Mouse (Mus musculus) c-Kit-positive CD71-positive TER-119-negative erythroid progenitor cells, embryonic 14.5 days (primary cell): ENCODE results near the gene Med19.
A peak's percentile ranks its signal among the peaks of the same experiment; 100 is the strongest.
"Not testable (repeated sequence)": the region's sequence is repeated elsewhere in the genome, so short reads cannot be mapped to it uniquely, and the experiment has no call there.

Experiments used
- DNase-seq: peaks from one replicate; pipeline ENCODE4 v3.0.0-alpha.2; 2013; ENCODE audit warnings: low read depth

Gene Med19

GRCm38 (mm10) chr2:84669828-84670568 lies 8.2 kb upstream of the Med19 start:
- DNase-seq, result no peak

DNA sequence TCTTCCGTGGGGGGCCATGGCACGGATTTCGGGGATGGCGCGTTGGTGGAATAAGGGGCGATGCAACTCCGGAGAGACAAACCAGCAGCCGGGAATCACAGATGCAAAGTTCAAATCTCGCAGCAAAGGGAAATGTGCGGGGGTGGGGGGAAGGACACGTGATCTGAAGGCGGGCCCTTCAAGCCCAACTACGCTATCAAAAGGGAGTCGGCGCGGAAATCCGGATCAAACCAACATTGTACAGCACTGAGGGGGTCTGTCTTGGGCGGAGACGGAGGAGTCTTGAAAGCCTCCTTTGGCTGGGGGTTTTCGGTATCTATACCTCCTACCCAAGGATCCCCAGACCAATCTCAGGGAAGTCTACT lies 7.7 kb upstream of the Med19 start, which contains the start of gene Selenoh:
Gene Selenoh (minus strand): TSS at position 202 of the 365 bp plus-strand sequence.
- peak; percentile 89 for DNase-seq

GRCm38 (mm10) chr2:84671535-84671934 lies 6.7 kb upstream of the Med19 start:
- DNase-seq, result not testable (repeated sequence)

DNA sequence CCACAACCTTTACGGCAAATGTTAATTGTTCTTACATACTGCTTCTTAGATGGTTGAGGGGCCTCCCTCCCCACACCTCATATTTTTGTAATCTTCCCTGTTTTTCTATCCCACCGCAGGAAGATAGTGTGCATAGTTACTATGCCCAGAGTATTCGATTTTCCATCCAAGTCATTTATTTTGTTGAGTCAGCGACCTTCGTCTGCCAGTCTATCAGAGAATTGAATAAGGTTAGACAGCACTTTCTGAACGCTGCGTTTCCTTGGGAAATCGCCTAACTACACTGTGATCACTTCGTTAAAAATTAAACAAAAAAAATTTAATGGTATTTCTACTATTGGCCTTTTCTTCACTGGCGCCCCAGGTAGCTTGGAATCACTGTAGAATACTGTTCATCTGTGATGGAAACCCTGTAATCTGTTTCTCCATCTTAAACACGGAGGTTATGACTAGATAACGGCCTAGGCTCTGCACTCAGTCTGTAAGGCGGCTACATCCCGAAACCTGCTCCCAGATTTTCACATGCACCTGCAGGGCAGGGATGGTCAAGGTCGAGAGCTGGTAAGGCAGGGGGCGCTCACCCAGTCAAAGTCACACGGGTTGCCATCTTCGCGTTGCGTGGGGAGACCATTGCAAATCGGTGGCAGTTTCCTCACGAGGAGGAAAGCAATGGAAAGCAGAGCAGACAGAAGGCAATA lies 783 bp upstream of the Med19 start:
- DNase-seq, result no peak

- no peak for DNase-seq
Observed at GRCm38 (mm10) chr2:84679016-84679415, 814 bp downstream of the Med19 start, which contains the start of gene Tmx2. TSS of gene Tmx2 (minus strand) at chr2:84679140.

DNA sequence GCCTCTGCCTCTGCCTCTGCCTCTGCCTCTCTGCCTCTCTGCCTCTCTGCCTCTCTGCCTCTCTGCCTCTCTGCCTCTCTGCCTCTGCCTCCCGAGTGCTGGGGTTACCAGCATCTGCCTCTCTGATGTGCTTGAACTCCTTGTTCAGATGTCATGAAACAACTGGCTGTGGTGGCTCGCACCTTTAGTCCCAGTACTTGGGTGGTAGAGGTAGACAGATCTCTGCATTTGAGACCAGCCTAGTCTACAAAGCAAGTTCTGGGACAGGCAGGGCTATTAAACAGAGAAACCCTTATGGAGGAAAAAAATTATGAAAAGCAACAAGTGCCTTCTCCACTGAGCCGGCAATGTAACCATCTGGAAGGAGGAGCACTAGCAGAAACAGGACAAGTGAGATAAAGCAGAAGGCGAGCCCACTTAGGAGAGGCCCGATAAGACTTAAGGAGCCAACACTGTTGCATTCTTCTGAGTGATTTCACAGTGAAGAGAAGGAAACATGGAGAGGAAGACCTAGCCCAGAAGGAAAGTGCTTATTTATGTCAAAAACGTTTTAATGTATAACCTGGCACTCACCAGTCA lies 4.5 kb downstream of the Med19 start:
- DNase-seq, result no peak

DNA sequence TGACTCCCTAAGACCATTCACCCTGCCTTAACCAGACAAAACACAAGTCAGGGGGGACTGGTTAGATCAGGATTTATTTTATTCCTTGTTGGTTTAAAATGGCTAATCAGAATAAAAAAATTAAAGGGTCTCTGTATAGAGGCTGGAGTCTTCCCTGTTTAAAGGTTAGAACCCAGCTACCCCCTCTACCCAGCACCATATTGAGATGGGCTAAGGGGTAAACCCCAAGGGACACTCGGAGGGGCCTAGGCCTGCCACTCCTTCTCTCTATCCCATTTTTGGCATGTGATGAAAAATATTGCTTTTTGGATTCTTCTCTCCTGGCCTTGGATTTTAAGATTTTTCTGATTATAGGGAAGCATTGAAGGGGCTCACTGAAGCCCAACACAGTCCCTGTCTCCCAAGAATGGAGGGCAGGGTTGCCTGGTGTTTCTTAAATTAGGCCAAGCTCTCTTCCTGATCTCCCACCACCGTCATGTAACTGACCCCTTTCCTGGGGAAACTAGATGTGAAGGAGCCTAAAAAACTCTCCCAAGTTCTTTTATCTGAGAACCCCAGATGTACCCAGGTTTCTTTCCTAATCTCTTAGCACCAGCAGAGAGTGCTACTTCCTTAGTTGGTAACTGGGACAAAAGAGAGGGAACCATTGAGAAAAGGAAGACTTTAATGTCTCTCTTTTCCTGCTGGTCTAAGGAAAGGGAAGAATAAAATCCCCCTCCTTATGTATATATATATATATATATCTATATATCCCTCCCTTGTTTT lies 10.1 kb downstream of the Med19 start:
- no peak for DNase-seq

GRCm38 (mm10) chr2:84690050-84690449 lies 11.8 kb downstream of the Med19 start:
- DNase-seq, result no peak

DNA sequence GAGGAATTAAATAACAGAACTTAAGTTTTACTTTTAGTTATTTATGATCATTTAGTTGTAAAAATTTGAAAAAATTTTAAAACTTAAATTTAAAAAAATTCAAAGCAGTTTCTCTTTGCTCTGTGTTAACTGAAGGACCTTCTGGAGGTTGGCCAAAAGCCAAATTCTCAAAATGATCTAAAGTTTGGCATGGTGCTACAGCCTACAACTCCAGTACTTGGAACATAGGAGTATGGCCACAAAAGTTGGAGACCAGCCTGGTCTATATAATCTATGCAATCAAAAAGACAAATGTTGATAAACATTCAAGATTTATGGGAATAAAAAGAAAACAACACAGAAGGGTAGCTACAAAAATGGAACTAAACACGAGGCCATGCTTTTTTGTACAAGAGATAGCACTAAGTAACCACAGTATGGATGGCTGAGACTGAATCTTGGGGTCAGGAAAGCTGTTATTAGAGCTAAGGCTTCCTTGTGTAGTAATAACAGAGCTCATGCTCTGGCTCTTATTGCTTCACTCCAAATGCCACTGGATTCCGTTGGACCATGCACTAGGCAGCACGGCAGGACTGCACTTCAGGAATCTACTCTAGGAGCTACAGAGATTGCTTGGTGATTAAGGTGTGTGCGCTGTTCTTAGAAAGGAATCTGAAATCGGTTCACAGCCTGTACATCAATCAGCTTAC lies 16.9 kb downstream of the Med19 start:
- DNase-seq, result no peak

- no peak for DNase-seq
Observed at GRCm38 (mm10) chr2:84703497-84703896, 25.3 kb downstream of the Med19 start.

- no peak for DNase-seq
Observed at GRCm38 (mm10) chr2:84704329-84704728, 26.1 kb downstream of the Med19 start.

GRCm38 (mm10) chr2:84705295-84705694 lies 27.1 kb downstream of the Med19 start:
- no peak for DNase-seq

GRCm38 (mm10) chr2:84707523-84707922 lies 29.3 kb downstream of the Med19 start:
- DNase-seq, result no peak

DNA sequence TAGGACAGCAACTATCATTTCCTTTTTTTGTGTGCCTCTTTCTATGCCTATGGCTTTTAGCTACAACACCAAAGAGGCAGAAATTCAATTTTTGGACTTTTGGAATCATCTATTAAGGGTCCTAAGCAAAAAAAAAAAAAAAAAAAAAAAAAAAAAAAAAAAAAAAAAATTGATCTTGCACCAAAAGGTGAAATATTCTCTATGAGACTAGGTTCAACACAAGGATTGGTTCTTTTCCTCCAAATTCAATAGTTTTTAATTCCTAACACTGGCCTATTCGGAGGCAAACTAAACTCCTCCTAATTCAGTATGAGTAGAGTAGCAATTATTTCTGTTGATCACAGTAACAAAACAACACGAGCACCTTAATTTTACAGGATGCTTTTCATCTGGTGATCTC lies 33.7 kb downstream of the Med19 start:
- no peak for DNase-seq

DNA sequence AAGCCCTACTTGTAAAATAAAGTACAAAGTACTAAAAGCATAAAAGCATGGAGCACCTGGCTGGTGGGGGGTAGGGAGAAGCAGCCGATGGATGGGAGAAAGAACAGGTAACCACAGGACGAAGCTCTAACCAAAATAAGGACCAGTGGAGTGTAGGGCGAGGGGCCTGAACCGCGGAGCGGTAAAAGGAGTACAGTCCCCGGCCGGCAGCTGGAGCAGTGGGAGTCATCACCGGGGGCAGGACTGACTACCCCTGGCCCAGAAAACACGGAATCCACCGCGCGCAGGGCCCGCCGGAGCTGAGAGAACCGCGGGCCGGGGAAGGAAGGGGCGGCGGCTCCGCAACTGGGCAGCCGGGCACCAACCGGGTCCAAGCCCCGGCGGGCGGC lies 36.2 kb downstream of the Med19 start:
- DNase-seq, result no peak

DNA sequence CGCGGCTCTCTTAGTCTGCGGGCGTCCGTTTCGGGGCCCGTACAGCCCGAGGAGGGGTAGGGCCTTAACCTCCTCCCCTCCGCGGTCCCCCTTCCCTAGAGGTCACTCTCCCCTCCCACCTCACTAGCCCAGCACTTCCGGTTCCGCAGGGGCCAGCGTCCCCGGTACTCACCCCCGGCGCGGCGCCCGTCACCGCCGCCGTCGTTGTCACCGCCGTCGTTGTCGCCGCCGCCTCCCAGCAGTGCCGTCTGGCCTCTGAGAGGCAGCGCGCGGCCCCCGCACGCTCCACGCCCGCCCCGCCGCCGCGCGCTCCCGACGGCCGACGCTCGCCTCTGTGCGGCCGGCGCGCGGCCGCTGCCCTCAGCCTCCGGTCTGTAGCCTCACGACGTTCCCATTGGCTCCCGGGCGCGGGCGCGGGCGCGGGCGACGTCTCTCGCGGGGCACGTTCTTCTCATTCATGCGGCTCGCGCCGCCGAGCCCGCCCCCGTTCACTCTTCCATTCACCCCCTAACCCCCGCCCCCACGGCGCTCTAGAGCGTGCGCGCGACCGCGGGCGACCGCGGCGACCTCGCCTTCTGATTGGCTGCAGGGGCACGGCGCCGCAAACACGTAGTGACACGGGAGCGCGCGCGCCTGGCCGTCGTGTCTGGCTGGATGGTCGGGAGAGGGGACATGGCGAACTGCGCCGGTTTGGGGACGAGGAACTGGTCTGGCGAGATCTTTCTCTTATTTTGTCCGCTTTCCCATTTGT lies 36.8 kb downstream of the Med19 start, which contains the start of gene Zdhhc5:
Gene Zdhhc5 (minus strand): TSS at position 370 of the 751 bp plus-strand sequence.
- peak; percentile 96 for DNase-seq

- DNase-seq, result peak; percentile 90
Observed at GRCm38 (mm10) chr2:84715562-84716361, 37.6 kb downstream of the Med19 start.

- no peak for DNase-seq
Observed at GRCm38 (mm10) chr2:84716423-84717355, 38.5 kb downstream of the Med19 start.

- DNase-seq, result no peak
Observed at GRCm38 (mm10) chr2:84717357-84717756, 39.2 kb downstream of the Med19 start.
